Mouse (Mus musculus) C2C12 (cell line): Measurements from ENCODE around the gene Srpr. TPM values are rescaled to one million over a fixed set of nuclear protein-coding genes. Genes with fewer than 3 reads are reported as not detected.

ENCODE experiments used
- H3K27me3 ChIP-seq: one replicate; pipeline ENCODE4 v1.6.1; 2011; ENCODE audit not compliant: control insufficient read depth, insufficient read depth, insufficient read length
- H3K36me3 ChIP-seq: one replicate; pipeline ENCODE4 v1.6.1; 2011; ENCODE audit not compliant: control insufficient read depth, insufficient read depth
- H3K4me3 ChIP-seq: one replicate; pipeline ENCODE4 v1.5.1; 2011; ENCODE audit warnings: mild to moderate bottlenecking, control low read depth; ENCODE audit not compliant: poor library complexity, insufficient read depth, severe bottlenecking
- H3K79me2 ChIP-seq: one replicate; pipeline ENCODE4 v1.6.1; 2011; ENCODE audit not compliant: control insufficient read depth, insufficient read depth
- H3K79me3 ChIP-seq: one replicate; pipeline ENCODE4 v1.6.1; 2011; ENCODE audit warnings: low read depth, control low read depth
- H3ac ChIP-seq: one replicate; pipeline ENCODE3; 2011; ENCODE audit warnings: low read depth; ENCODE audit not compliant: control insufficient read depth, insufficient read length
- CEBPB ChIP-seq: IDR thresholded peaks from one replicate; pipeline ENCODE4 v1.6.1; 2011; ENCODE audit warnings: low read depth, mild to moderate bottlenecking, control low read depth, moderate library complexity
- CTCF ChIP-seq: IDR thresholded peaks from one replicate; pipeline ENCODE4 v1.5.1; 2011; ENCODE audit not compliant: control insufficient read depth, insufficient read depth, insufficient read length
- FOSL1 ChIP-seq: IDR thresholded peaks from one replicate; pipeline ENCODE4 v1.8.0; 2011; ENCODE audit warnings: mild to moderate bottlenecking, low read length; ENCODE audit not compliant: poor library complexity, insufficient read depth, severe bottlenecking
- MAX ChIP-seq: IDR thresholded peaks from one replicate; pipeline ENCODE4 v1.6.1; 2011; ENCODE audit warnings: mild to moderate bottlenecking, control low read depth
- MYOD1 ChIP-seq: IDR thresholded peaks from one replicate; pipeline ENCODE4 v1.6.1; 2011; ENCODE audit warnings: low read depth; ENCODE audit not compliant: control insufficient read depth, insufficient read length
- MYOG ChIP-seq: IDR thresholded peaks from one replicate; pipeline ENCODE4 v1.6.1; 2011; ENCODE audit not compliant: control insufficient read depth, insufficient read length; ENCODE audit errors: extremely low read depth
- USF1 ChIP-seq: IDR thresholded peaks from one replicate; pipeline ENCODE4 v1.6.1; 2011; ENCODE audit warnings: low read depth, mild to moderate bottlenecking, control low read depth, moderate library complexity
- polyA plus RNA-seq: library from polyadenylated mRNA; unstranded; fragments of >200 nt; fragmentation: generic; extraction: Trizol; gene quantifications from one replicate; pipeline ENCODE4 v1.2.1, GENCODE M21; 2012; ENCODE audit warnings: missing spikeins

The Srpr gene
- polyA plus RNA-seq, 1 experiment, result 86.3 TPM

DNA sequence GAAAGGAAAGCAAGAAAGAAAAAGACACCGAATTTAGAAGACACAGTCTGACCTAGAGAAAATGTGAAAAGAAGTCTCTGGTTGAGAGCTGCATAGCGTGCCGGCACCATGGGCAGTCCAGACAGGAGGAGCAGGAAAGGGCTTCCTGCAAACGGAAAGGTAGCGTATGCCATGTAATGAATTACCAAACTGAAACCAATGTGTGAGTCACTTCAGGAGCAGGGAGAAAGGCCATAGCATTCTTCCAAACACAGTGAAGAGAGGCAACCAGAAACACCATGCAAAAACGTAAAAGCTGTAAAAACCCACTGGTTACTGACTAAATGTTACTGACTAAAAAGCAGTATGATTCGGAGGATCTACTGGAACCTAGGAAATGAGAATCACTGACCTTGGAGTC lies 38.3 kb upstream of the Srpr start:
- peaks cover 10% of the 10 kb centered on the region for H3K36me3 ChIP-seq
- H3ac ChIP-seq, result no peak overlapping the region
- TF ChIP-seq MYOD1 (no peak), USF1 (no peak), CTCF (no peak), FOSL1 (no peak), MAX (no peak), MYOG (no peak), CEBPB (no peak)
- H3K4me3 ChIP-seq, result no peak overlapping the region
- peaks cover 9% of the 10 kb centered on the region for H3K79me2 ChIP-seq
- H3K27me3 ChIP-seq, result no peaks in the 10 kb centered on the region
- H3K79me3 ChIP-seq, result no peaks in the 10 kb centered on the region

DNA sequence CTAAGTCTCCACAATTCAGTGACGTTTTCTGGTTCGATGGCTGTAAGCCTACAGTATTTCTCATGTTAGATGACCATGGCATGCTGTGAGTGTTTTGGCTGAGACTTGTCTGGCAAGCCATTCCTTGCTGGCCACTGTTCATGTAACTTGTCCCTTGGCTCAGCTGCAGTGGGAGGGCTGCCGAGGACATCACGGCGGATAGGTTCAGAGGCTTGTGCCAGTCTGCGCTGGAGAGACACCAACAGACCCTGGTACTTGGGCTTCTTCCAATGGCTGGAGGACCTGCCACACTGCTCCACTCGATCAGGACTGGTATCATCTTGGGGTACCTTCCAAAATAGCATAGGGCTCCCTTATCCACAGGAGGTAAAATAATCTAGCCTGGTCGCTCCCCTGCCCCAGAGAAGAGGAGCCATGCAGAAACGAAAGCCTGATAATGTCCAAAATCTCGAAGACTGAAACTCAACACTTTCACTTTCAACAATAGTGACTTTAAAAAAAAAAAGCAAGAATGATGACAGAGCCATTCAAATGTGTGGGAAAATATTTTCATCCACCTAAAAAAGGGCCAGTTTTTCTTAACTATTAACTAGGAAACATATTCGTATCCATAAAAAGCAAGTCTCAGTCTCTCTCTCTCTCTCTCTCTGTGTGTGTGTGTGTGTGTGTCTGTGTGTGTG lies 36.8 kb upstream of the Srpr start:
- no peak for TF ChIP-seq MYOG
- Histone ChIP-seq H3K36me3 (peaks cover 10% of the 10 kb centered on the region), H3K79me3 (no peaks in the 10 kb centered on the region), H3K27me3 (no peaks in the 10 kb centered on the region), H3K4me3 (no peak overlapping the region), H3K79me2 (peaks cover 9% of the 10 kb centered on the region), H3ac (no peak overlapping the region)

DNA sequence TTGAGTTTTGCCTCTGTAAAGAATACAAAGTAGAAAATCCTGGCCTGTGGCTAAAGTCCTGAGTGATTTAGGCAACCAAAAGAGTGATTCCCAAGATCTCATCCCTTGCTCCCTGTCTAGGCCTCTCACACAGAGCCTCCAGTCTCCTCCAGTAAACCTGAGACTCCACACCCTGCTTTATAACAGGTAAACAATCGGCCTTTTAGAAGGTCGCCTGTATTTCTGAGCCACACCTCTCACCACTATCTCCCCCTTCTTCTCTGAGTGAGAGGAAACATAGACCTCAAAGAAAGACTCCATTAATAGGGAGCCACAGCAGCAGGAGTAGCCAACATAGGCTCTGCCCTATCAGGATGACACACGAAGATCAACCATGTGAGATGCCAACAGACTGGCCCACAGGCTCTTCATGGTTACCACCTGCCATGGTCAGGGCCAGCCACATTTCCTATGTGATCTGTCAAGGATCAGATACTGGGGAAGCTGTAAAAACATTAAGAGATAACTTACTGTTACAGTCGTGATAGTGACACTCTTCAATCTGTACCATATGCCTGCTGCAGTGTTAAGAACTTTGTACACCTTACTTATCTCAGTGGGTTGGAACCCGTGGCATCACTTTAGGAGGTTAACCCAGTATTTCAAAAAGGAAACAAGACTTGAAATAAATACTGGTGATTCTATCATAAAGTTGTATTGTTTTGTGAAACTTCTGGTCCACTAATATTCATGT lies 35.7 kb upstream of the Srpr start:
- Histone ChIP-seq H3K36me3 (peaks cover 10% of the 10 kb centered on the region), H3K4me3 (no peak overlapping the region), H3K27me3 (no peaks in the 10 kb centered on the region), H3K79me3 (no peaks in the 10 kb centered on the region), H3ac (no peak overlapping the region), H3K79me2 (peaks cover 9% of the 10 kb centered on the region)
- TF ChIP-seq MYOG (no peak), CTCF (no peak), MYOD1 (no peak), CEBPB (no peak), MAX (no peak), FOSL1 (no peak), USF1 (no peak)

DNA sequence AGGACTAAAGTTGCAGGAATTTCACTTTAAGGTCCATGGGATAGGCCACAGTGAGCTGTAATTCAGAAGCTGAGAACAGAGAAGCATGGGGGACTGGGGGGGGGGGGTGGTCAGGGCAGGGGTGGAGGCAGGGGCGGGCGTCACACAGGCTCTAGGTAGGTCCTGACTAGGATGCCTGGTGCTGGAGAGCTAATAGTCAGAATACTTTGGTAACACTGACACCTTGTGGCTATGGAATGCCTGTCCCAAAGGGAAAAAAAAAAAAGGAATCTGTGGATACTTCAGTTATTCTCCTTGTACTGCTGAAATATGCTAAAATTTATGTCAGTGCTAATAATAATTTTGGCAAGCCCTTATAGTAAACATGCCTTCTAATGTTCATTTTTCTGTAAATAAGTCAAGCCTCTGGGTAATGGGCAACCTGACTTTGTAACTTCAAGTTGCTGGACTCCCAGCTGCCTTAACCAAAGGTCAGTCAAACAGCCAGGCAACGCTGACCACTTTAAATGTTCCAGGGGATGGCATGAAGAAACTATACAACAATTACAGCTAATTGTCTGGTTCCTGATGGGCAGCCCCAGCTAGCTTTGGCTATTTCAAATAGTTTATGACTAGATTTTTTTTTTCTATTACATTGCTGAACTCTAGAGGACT lies 33.7 kb upstream of the Srpr start:
- no peaks in the 10 kb centered on the region for H3K27me3 ChIP-seq
- H3K36me3 ChIP-seq, result peaks cover 4% of the 10 kb centered on the region
- H3K4me3 ChIP-seq, result no peak overlapping the region
- TF ChIP-seq CEBPB, result no peak
- TF ChIP-seq FOSL1, result no peak
- TF ChIP-seq MYOD1, result no peak
- TF ChIP-seq MYOG, result no peak
- no peak for TF ChIP-seq MAX
- peak; percentile 19 for TF ChIP-seq CTCF
- no peaks in the 10 kb centered on the region for H3K79me3 ChIP-seq
- H3K79me2 ChIP-seq, result peaks cover 9% of the 10 kb centered on the region
- H3ac ChIP-seq, result no peak overlapping the region

DNA sequence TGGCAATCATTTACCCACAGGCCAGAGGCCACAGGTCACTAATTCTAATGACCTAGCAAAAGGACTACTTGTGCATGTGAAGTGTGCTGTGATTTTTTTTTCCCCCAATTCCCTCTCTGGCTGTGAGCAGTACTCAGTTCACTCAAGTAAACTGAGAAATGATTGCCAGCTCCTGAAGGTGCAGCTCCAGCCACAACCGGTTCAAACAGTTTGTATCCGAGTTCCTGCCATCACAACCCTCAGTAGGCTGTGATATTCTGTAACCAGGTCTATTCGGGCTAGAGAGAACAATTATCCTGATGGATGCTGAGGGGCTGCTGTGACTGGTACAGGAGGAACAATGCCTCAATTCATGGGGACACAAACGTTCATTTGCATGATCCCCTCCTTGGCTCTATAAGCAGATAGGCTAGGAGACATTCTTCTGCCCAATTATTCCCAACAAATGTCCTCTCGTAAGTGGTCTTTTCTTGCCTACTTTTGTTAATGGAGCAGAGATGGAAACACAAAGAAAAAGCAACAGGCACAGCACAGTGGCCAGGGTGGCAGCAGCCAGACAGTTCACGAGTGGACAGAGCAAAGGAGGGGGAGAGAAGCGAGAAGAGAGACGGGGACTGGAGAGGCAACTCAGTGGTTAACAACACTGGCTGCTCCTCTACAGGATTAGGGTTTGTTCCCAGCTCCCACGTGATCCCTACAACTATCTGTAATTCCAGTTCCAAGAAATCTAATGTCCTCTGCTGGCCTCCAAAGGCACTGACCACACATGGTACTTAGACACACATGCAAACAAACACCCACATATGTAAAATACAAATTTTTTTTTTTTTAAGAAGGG lies 33.0 kb upstream of the Srpr start:
- H3K4me3 ChIP-seq, result no peak overlapping the region
- H3K27me3 ChIP-seq, result no peaks in the 10 kb centered on the region
- H3ac ChIP-seq, result no peak overlapping the region
- TF ChIP-seq MYOG (no peak), MYOD1 (no peak), MAX (no peak), USF1 (no peak), CTCF (no peak), CEBPB (no peak), FOSL1 (no peak)
- H3K79me2 ChIP-seq, result peaks cover 9% of the 10 kb centered on the region
- no peaks in the 10 kb centered on the region for H3K79me3 ChIP-seq
- H3K36me3 ChIP-seq, result peaks cover 4% of the 10 kb centered on the region
